Mouse (Mus musculus) embryo, embryonic 10 days (tissue): ENCODE measurements around the gene Itgb6.

Experiments used
- DNase-seq: peaks from one replicate; pipeline ENCODE4 v3.0.0-alpha.2; 2015; ENCODE audit warnings: low spot score

The Itgb6 gene

DNA sequence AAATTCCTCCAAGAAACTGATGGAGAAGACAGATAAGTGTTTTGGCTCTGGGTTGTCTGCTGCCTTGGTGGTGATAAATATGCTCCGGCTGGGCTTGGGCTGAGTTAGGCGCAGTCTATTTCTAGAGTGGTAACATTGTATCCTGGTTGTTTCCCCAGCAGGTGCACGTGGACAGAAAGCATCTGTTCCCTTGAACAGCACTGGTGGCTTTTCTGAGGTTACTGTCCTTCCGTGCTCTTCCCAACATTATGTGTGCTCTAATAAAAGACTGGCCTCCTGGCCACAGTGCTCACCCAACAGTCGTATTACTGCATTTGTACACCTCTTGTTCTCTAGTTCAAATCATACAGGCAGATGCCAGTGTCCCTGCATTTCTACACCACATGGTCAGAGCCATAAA, 9.6 kb downstream of the Itgb6 start:
- DNase-seq = no peak

DNA sequence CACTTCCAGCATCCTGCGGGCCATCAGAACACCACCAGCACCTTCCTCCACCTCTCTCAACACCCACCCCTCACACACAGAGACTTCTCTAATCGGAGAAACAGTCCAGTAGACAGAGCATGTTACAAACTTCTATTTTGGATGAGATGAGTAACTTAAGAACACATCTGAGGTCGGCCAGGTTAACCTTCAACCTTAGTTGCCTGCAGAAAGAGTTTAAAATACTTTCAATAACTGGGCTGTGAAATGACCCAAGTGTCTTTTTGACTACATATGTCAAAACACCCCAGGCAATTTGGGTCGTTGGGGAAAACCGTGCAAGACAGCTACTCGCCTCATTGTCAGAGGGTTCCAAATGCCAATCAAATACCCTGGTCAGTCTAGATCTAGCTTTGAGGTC, 10.0 kb downstream of the Itgb6 start:
- DNase-seq = no peak

GRCm38 (mm10) chr2:60711098-60711880, 11.2 kb downstream of the Itgb6 start:
- no peak for DNase-seq

GRCm38 (mm10) chr2:60710317-60710716, 12.1 kb downstream of the Itgb6 start:
- DNase-seq = no peak

DNA sequence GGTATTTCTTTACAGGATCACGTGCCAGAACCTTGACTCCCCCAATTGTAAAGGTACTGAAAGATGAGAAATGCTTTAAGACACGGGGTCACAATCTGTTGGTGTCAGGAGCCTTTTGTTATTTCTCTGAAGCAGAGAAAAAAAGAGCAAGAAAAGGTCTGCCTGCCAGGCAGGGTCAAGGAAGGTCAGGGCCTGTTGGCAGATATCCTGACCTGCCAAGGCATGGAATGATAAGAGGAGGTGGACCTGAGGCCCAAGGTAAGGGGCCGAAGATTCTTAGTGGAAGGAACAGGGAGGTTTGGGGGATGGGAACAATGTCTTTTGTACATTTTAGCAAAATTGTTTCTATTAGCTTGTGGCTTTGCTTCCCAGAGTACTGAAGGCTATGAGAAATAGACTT, 13.8 kb downstream of the Itgb6 start:
- no peak for DNase-seq

DNA sequence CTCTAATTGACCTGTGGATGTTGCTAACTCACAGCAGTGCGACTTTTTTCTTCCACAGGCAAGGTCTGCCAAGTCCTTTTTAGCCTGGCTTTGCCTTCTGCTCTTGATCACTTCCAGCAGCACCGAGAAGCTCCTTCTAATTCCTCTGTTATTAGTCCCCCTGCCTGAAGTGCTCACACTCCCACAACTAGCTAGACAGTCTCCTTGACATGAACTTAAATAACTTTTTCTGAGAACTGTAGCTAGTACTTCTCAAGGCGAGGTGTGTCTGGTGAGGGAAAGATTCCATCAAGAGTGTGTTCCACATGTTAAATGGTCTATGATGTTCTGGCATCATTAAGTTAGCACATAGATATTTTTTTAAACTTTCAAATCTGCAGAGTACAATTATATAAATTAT, 15.6 kb downstream of the Itgb6 start:
- no peak for DNase-seq

DNA sequence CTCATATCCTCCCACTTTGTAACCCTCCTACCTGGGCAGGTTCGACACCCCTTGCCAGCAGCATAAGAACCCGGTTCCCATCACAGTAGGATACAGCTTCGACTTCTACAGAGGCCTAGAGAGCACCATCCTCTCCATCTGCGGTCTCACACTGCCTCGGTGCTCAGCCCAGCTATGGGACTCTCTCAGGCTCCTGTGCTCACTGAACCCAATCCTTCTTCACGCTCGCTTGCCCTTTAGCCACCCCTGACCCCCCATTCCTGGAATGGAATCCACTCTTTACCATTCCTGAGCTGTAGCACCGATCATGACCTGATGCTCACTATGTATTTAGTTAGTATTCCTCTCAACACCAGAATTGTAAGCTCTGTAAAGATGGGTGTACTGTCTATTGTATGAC, 17.0 kb downstream of the Itgb6 start:
- no peak for DNase-seq

DNA sequence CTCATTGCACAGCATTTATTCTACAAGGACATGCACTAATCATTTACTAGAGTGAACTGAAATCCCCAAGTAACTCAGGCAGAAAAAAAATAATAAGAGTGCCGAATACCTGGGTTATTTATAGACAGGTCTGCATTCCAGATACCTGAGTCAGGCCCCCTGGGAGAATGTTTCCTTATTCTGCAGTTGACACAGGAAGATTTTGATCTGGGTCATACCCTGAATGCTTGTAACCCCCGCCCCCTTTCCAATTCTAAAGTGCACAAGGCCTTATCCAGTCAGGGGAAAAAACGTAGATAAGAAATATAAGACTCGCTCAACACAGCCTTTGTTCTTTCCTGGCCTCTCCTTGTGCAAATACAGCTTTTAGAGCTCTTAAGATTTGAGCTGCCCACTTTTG, 19.1 kb downstream of the Itgb6 start:
- DNase-seq = no peak

DNA sequence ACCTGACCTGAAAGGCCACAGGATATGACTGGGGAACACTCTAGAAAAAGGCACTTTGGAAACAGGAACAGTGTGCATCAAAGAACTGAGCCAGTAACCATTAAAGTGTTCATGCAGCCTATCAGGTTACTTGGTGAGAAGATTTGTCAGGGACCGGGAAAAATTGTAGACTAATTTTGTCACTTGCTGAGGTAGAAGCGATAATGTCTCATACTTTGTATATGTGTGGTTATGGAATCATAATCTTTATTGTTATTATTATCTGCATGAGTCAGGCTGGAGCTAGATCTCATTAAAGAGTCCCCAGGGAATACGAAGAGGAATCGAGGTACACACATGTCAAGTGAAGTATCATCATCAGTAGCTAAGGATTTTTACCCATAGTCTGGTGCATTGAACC, 21.5 kb downstream of the Itgb6 start:
- DNase-seq = no peak

DNA sequence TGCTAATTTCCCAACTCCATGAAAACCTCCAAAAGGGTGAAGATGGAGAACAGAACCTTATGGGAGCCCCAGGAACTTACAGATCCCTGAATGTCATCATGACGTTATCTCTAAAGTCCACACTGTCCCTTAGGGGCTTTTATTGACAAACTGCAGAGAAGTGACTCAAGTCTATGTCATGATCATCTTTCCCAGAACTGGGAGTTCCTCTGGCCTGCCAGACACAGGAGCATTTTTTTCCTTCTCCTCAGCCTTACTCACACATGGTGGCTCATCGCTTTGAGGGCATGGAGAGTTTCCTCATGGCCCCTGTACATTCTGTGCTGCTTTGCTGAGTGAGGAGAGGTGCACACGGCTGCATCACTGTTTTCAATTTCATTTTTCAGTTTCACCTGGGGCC, 22.4 kb downstream of the Itgb6 start:
- DNase-seq = no peak

- DNase-seq = no peak
Observed at GRCm38 (mm10) chr2:60699591-60699990, 22.9 kb downstream of the Itgb6 start.

DNA sequence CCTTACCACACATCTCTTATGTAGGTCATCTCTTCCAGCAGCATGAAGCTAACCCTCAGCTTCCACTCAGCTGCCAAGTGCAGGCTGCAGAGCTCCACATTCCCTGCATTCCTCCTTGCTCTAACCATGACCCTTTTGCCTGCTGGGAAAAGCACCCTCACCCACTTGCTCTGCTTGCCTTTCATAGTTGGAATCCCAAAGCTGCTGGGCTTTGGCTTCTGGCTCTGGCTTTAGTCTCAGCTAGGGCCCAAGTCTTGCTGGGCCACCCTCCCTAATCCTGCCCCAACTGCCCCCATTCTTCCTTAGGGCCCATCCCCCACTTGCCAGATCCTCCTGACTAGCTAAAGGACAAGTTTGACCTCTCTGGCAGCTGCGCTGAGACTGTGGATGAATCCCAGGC, 24.3 kb downstream of the Itgb6 start:
- DNase-seq = peak; percentile 61

- no peak for DNase-seq
Observed at GRCm38 (mm10) chr2:60697530-60697929, 24.9 kb downstream of the Itgb6 start.

DNA sequence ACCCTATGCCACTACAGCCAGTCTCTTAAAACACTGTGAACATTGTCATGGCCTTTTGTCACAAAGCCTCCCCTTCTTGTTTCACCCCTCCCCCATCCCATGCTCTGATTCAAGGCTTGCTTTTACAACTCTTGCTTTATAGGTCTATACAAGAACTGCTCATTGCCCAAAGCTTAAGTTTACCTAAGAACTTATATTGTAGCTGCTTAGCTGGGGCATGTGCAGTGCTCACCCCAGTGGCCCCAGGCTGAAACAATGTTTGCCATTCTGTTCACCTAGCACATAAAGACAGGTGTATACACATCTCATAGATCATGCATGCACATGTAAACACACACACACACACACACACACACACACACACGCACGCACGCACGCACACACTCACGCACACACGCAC, 25.9 kb downstream of the Itgb6 start:
- DNase-seq = no peak

- DNase-seq = no peak
Observed at GRCm38 (mm10) chr2:60695706-60696105, 26.7 kb downstream of the Itgb6 start.

GRCm38 (mm10) chr2:60694563-60694962, 27.9 kb downstream of the Itgb6 start:
- DNase-seq = no peak

DNA sequence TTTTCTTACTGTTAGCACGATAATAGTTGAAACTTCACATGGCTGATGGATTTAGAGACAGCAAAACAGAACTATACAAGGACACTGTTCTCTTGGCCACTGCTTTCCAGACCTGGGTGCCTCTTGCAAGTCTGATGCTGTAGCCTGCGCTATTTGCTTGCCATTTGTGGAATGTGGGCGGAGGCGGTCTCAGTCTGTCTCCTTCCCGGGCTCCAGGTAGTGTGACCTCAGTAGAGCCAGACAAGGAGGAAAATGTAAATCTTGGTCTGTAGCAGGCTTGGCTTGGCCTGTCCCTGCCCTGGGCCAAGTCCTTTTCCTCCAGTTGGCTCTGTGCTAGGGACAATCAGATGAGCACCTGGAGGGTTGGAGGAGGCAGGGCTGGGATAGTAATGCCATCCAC, 30.2 kb downstream of the Itgb6 start:
- DNase-seq = no peak

DNA sequence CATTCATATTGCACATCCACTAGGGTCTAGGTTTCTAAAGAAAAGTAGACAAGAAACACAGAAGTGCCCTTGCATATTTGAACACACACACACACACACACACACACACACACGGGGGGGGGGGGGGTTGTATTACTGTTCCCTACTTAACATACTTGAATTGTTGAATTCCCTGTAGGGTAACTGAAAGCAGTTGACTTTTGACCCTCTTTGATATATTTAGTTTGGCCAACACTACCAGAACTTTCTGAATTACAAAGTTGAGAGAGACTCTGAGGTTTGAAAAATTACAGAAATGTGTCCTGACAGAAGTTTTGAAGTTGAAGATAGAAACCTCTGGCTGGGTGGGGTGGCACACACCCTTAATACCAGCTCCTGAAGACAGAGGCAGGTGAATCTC, 32.2 kb downstream of the Itgb6 start:
- DNase-seq = no peak

- peak; percentile 56 for DNase-seq
Observed at GRCm38 (mm10) chr2:60688944-60689615, 33.4 kb downstream of the Itgb6 start.

GRCm38 (mm10) chr2:60688150-60688549, 34.3 kb downstream of the Itgb6 start:
- no peak for DNase-seq

DNA sequence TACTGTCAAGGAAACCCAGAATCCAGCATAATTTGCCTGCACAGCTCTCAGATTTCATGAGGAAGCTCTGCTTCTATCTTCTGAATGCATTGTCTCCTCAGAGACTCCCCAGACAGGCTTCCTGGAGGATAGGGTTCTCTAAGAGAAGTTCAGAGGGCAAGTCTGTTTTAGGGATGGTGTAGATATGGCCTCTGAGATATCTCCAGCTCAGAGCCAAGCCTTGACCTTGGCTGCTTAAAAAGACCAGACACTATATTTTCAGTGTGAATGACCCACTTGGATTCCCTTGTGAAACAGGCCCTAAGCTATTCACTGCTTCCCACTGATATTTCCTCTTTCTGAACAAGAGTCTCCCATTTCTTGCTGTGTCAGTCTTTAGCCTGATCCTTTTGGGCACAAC, 36.5 kb downstream of the Itgb6 start:
- no peak for DNase-seq

- DNase-seq = no peak
Observed at GRCm38 (mm10) chr2:60684168-60684567, 38.3 kb downstream of the Itgb6 start.

DNA sequence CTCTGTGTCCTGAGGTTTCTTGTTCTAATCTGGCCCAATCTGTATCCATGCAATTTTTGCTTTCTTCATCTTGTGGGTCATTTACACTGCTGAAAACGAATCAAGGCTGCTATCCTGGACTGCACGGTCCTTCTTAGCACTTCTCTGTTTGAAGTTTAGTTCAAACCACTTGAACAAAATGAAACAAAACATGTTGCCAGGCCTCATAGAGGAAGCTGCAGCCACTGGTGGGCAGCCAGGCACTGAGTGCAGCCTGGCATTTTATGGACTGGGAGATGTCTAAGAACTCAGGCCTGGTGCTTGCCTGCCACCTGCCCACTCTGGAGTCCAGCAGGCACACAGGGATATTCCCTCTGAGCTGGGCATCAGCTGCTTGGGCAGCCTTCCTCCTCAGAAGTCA, 39.9 kb downstream of the Itgb6 start:
- DNase-seq = no peak

DNA sequence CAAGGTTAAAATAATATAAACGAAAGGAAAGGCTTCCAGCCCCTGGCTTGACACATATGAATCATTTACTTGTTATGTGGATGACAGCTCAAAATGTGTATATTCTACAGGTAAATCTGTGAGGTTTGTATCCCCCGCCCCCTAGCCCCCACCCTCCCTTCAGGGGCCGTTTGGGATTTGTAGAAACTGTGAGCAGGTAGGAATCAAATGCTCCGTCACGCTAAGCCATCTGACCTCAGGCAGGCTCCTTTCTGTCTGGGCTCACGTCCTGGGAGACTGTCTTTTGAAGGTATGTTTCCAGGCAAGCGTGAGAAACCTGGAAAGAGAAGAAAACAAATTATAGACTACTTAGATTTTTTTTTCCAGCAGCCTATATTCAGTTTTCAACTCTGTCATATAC, 48.0 kb downstream of the Itgb6 start:
- no peak for DNase-seq
